Mouse (Mus musculus) limb, embryonic 11.5 days (tissue): Measurements from ENCODE around the gene Dcun1d1. TPM values are rescaled to one million over a fixed set of nuclear protein-coding genes. Genes with fewer than 3 reads are reported as not detected.

ENCODE experiments used
- ATAC-seq: fragments of 200-750 bp; cut with Nextera tagmentation; 2 replicates; pipeline ENCODE4 v1.8.0; 2017; ENCODE audit warnings: low read depth; ENCODE audit not compliant: insufficient number of reproducible peaks, low FRiP score, low TSS enrichment
- DNase-seq: peaks from one replicate; pipeline ENCODE4 v3.0.0-alpha.2; 2015; ENCODE audit warnings: low spot score
- H3K27ac ChIP-seq: fragments of 300-500 bp; sonication (generic); replicated peaks from 2 replicates; pipeline ENCODE4 v1.5.1; 2014; ENCODE audit warnings: low read depth, mild to moderate bottlenecking, low read length
- H3K27me3 ChIP-seq: fragments of 300-500 bp; sonication (generic); 2 replicates; pipeline ENCODE4 v1.6.1; 2014; ENCODE audit warnings: mild to moderate bottlenecking, low read length, mixed read lengths; ENCODE audit not compliant: control insufficient read depth, insufficient read depth
- H3K36me3 ChIP-seq: fragments of 300-500 bp; sonication (generic); 2 replicates; pipeline ENCODE4 v1.6.1; 2014; ENCODE audit warnings: mild to moderate bottlenecking, low read length, moderate library complexity, mixed read lengths; ENCODE audit not compliant: control insufficient read depth, insufficient read depth
- H3K4me1 ChIP-seq: fragments of 300-500 bp; sonication (generic); 2 replicates; pipeline ENCODE4 v1.6.1; 2014; ENCODE audit warnings: low read length, mixed read lengths; ENCODE audit not compliant: control insufficient read depth, insufficient read depth
- H3K4me2 ChIP-seq: fragments of 300-500 bp; sonication (generic); 2 replicates; pipeline ENCODE4 v1.6.1; 2014; ENCODE audit warnings: low read depth, mild to moderate bottlenecking, moderate library complexity; ENCODE audit not compliant: severe bottlenecking
- H3K4me3 ChIP-seq: fragments of 300-500 bp; sonication (generic); 2 replicates; pipeline ENCODE4 v1.5.1; 2014; ENCODE audit warnings: low read depth, low read length
- H3K9ac ChIP-seq: fragments of 300-500 bp; sonication (generic); 2 replicates; pipeline ENCODE4 v1.6.1; 2014; ENCODE audit warnings: mild to moderate bottlenecking, low read length
- H3K9me3 ChIP-seq: fragments of 300-500 bp; sonication (generic); 2 replicates; pipeline ENCODE4 v1.6.1; 2016; ENCODE audit warnings: low read length; ENCODE audit not compliant: control insufficient read depth
- WGBS: fragments of 180-500 bp; shearing (Covaris S2); extraction: QIAGEN DNeasy Blood & Tissue Kit; methylation state at CpG from one replicate; pipeline ENCODE4 v1.1.7; 2014; 5-methylcytosine and 5-hydroxymethylcytosine counted together
- polyA plus RNA-seq: library from polyadenylated mRNA; unstranded; fragments of >200 nt; fragmentation: Nextera tagmentation; extraction: Ambion mirVana; gene quantifications from 2 replicates; pipeline ENCODE4 v1.2.1, GENCODE M21; 2014

The Dcun1d1 gene
- polyA plus RNA-seq, 1 experiment from 2014 or later, result 102 TPM

- no peak overlapping the region for H3K4me2 ChIP-seq
- DNase-seq (no peak), ATAC-seq (no peak)
- no peak overlapping the region for H3K27ac ChIP-seq
- no peak overlapping the region for H3K9ac ChIP-seq
- H3K4me1 ChIP-seq, result no peaks in the 10 kb centered on the region
- H3K9me3 ChIP-seq, result no peaks in the 10 kb centered on the region
- no peaks in the 10 kb centered on the region for H3K27me3 ChIP-seq
- no peak overlapping the region for H3K4me3 ChIP-seq
- 81% methylated on average over 2 of the region's 2 CpGs for WGBS
- no peaks in the 10 kb centered on the region for H3K36me3 ChIP-seq
Measured at GRCm38 (mm10) chr3:35925852-35926251, 11.4 kb downstream of the Dcun1d1 start.

- DNase-seq, result no peak
- no peak overlapping the region for H3K27ac ChIP-seq
- H3K27me3 ChIP-seq, result no peaks in the 10 kb centered on the region
- H3K9ac ChIP-seq, result no peak overlapping the region
- no peaks in the 10 kb centered on the region for H3K9me3 ChIP-seq
- H3K4me3 ChIP-seq, result no peak overlapping the region
- H3K4me2 ChIP-seq, result no peak overlapping the region
- WGBS, result 79% methylated on average over 3 of the region's 3 CpGs
- peaks cover 2% of the 10 kb centered on the region; the same call in 1 of the 2 replicates for H3K36me3 ChIP-seq
- ATAC-seq, result no peak
- H3K4me1 ChIP-seq, result no peaks in the 10 kb centered on the region
Measured at GRCm38 (mm10) chr3:35924007-35924406, 13.2 kb downstream of the Dcun1d1 start.

GRCm38 (mm10) chr3:35923495-35923894 lies 13.8 kb downstream of the Dcun1d1 start:
- H3K4me3 ChIP-seq, result no peak overlapping the region
- no peaks in the 10 kb centered on the region for H3K4me1 ChIP-seq
- H3K9me3 ChIP-seq, result no peaks in the 10 kb centered on the region
- WGBS, result 49% methylated on average over 7 of the region's 7 CpGs
- H3K27me3 ChIP-seq, result no peaks in the 10 kb centered on the region
- no peak overlapping the region for H3K4me2 ChIP-seq
- peaks cover 2% of the 10 kb centered on the region; the same call in 1 of the 2 replicates for H3K36me3 ChIP-seq
- H3K27ac ChIP-seq, result no peak overlapping the region
- no peak for ATAC-seq
- DNase-seq, result no peak
- H3K9ac ChIP-seq, result no peak overlapping the region

DNA sequence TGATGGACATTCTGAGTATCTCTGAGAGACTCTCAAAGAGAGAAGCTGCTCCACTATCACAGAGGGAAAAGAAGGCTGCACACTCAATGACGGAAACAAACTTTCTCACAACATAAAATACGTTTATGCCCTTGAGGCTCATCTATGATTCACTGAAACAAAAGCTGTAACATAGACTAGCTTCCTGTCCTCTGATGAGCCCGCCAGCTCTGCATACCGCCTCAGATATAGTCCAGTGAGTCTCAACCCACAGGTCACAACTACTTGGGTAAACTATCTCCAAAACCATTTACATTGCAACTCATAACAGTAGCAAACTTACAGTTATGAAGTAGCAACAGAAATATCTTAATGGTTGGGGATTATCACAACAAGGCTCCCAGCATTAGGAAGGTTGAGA lies 14.7 kb downstream of the Dcun1d1 start:
- H3K9me3 ChIP-seq, result no peaks in the 10 kb centered on the region
- H3K27me3 ChIP-seq, result no peaks in the 10 kb centered on the region
- ATAC-seq, result no peak
- no peak overlapping the region for H3K27ac ChIP-seq
- DNase-seq, result no peak
- H3K4me1 ChIP-seq, result no peaks in the 10 kb centered on the region
- WGBS, result 87% methylated on average over 4 of the region's 4 CpGs
- no peak overlapping the region for H3K9ac ChIP-seq
- peaks cover 7% of the 10 kb centered on the region for H3K36me3 ChIP-seq
- H3K4me3 ChIP-seq, result no peak overlapping the region
- no peak overlapping the region for H3K4me2 ChIP-seq

DNA sequence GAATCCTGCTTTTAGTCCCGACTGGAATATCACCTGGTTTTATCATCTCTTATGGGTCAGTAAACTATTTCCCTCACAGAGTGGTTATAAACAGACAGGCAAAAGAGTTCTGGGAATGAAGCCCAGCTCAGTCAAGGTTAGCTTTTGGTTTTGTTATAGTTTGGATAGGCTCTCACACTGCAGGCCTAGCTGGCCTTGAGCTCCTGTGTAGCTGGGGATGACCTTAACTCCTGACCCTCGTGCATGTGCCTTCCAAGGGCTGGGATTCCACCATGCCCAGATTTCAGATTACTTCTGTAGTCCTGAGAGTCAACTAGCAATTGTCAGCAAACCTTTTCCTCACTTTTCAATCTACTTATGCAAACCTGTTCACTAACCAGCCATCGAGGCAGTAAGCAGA lies 19.0 kb downstream of the Dcun1d1 start:
- peaks cover 10% of the 10 kb centered on the region for H3K36me3 ChIP-seq
- no peak overlapping the region for H3K9ac ChIP-seq
- no peak for ATAC-seq
- DNase-seq, result no peak
- H3K27ac ChIP-seq, result no peak overlapping the region
- H3K27me3 ChIP-seq, result no peaks in the 10 kb centered on the region
- no peak overlapping the region for H3K4me2 ChIP-seq
- no peaks in the 10 kb centered on the region for H3K9me3 ChIP-seq
- 87% methylated on average over 3 of the region's 3 CpGs for WGBS
- no peak overlapping the region for H3K4me3 ChIP-seq
- no peaks in the 10 kb centered on the region for H3K4me1 ChIP-seq

DNA sequence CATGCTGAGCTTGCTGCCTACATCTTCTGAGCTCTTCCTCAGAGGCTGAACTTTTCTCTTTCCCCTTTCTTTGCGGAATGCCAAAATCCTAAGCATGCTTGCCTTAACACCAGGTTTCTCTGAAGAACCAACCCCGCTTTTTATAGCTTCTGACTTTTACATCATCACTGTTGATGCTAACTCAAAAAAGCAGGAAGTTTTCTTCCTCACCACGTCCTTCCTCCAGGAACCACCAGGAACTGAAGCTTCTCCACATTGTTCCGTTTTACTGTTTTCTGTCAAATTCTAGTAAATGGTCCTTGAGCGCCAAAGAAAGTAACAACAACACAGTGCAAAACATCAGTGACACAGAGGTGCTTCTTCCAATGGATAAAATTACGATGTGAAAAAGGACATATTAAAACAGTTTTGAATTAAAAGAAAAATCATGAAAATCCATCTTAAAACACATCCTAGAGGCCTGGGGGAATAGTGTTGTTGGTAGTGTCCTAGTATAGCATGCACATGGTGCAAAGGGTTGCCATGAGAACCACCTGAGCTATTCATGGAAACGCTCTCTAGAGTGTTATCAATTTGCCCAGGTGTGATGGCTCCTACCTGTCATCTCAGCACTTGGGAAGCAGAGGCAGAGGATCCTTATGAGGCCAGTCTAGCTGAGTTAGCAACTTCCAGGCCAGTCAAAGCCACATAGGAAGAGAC lies 28.1 kb downstream of the Dcun1d1 start:
- Histone ChIP-seq H3K9ac (no peak overlapping the region), H3K27ac (no peak overlapping the region), H3K4me2 (no peak overlapping the region), H3K4me1 (no peaks in the 10 kb centered on the region), H3K36me3 (no peaks in the 10 kb centered on the region; the same call in 1 of the 2 replicates), H3K9me3 (no peaks in the 10 kb centered on the region), H3K27me3 (no peaks in the 10 kb centered on the region), H3K4me3 (no peak overlapping the region)
- no peak for ATAC-seq
- 93% methylated on average over 7 of the region's 7 CpGs for WGBS
- no peak for DNase-seq

- 95% methylated on average over 5 of the region's 5 CpGs for WGBS
- Histone ChIP-seq H3K27me3 (no peaks in the 10 kb centered on the region), H3K4me2 (no peak overlapping the region), H3K27ac (no peak overlapping the region), H3K4me3 (no peak overlapping the region), H3K9ac (no peak overlapping the region), H3K9me3 (no peaks in the 10 kb centered on the region), H3K36me3 (no peaks in the 10 kb centered on the region; the same call in 1 of the 2 replicates), H3K4me1 (no peaks in the 10 kb centered on the region)
- ATAC-seq, result no peak
- no peak for DNase-seq
Measured at GRCm38 (mm10) chr3:35900555-35901204, 36.6 kb downstream of the Dcun1d1 start.

GRCm38 (mm10) chr3:35899109-35899508 lies 38.1 kb downstream of the Dcun1d1 start:
- DNase-seq, result no peak
- Histone ChIP-seq H3K4me3 (no peak overlapping the region), H3K4me2 (no peak overlapping the region), H3K36me3 (no peaks in the 10 kb centered on the region; the same call in 1 of the 2 replicates), H3K9ac (no peak overlapping the region), H3K9me3 (no peaks in the 10 kb centered on the region), H3K27ac (no peak overlapping the region), H3K4me1 (no peaks in the 10 kb centered on the region), H3K27me3 (no peaks in the 10 kb centered on the region)
- ATAC-seq, result no peak
- 95% methylated on average over 3 of the region's 3 CpGs for WGBS
